Mouse (Mus musculus): ENCODE measurements at regions not wholly inside any gene's neighbourhood (a gene's known extent, or its start where the extent isn't known, plus 50 kb on each side); places are given as distances from the start of the nearest gene placed in this dataset.

- Histone ChIP-seq H3K4me3 (ENCODE audit: insufficient read depth in 1 of 2, low read depth in 2 of 2, low read length in 2 of 2) (no peak overlapping the region), H3K9me3 (ENCODE audit: control insufficient read depth, low read length) (no peaks in the 10 kb centered on the region), H3K27me3 (ENCODE audit: control insufficient read depth, insufficient read depth, low read length) (no peaks in the 10 kb centered on the region), H3K4me2 (ENCODE audit: low read depth) (no peak overlapping the region), H3K36me3 (replicated peaks; ENCODE audit: control insufficient read depth, insufficient read depth, low read depth) (no peaks in the 10 kb centered on the region), H3K27ac (no peak overlapping the region), H3K9ac (replicated peaks) (no peak overlapping the region), H3K4me1 (replicated peaks; ENCODE audit: control insufficient read depth in 2 of 2, insufficient read depth in 2 of 2, low read length in 1 of 2) (no peaks in the 10 kb centered on the region)
- DNase-seq (ENCODE audit: low read depth in 3 of 3, low spot score in 3 of 3) (no peak), ATAC-seq (ENCODE audit: insufficient read depth) (no peak)
- TF ChIP-seq EP300 (IDR thresholded peaks at IDR 0.05; ENCODE audit: low read depth): no peak
- TF ChIP-seq CTCF (IDR thresholded peaks at IDR 0.05; ENCODE audit: low read depth): no peak
- 39% methylated on average over 7 of the region's 7 CpGs for WGBS (ENCODE audit: insufficient replicate concordance)
Observed at GRCm38 (mm10) chr8:10711474-10711873, 296.8 kb downstream of the Irs2 start.

GRCm38 (mm10) chr8:10708509-10708908 is 299.7 kb downstream of the Irs2 start:
- H3K4me3 ChIP-seq (ENCODE audit: insufficient read depth in 1 of 2, low read depth in 2 of 2, low read length in 2 of 2): no peak overlapping the region
- H3K27ac ChIP-seq: no peak overlapping the region
- TF ChIP-seq CTCF (IDR thresholded peaks at IDR 0.05; ENCODE audit: low read depth) (no peak), EP300 (IDR thresholded peaks at IDR 0.05; ENCODE audit: low read depth) (no peak)
- H3K4me2 ChIP-seq (ENCODE audit: low read depth): no peak overlapping the region
- H3K36me3 ChIP-seq (replicated peaks; ENCODE audit: control insufficient read depth, insufficient read depth, low read depth): no peaks in the 10 kb centered on the region
- no peaks in the 10 kb centered on the region for H3K4me1 ChIP-seq (replicated peaks; ENCODE audit: control insufficient read depth in 2 of 2, insufficient read depth in 2 of 2, low read length in 1 of 2)
- no peaks in the 10 kb centered on the region for H3K9me3 ChIP-seq (ENCODE audit: control insufficient read depth, low read length)
- no peak overlapping the region for H3K9ac ChIP-seq (replicated peaks)
- no peak for ATAC-seq (ENCODE audit: insufficient read depth)
- 30% methylated on average over 6 of the region's 6 CpGs for WGBS (ENCODE audit: insufficient replicate concordance)
- no peak for DNase-seq (ENCODE audit: low read depth in 3 of 3, low spot score in 3 of 3)
- no peaks in the 10 kb centered on the region for H3K27me3 ChIP-seq (ENCODE audit: control insufficient read depth, insufficient read depth, low read length)

GRCm38 (mm10) chr8:10707122-10707521 is 301.1 kb downstream of the Irs2 start:
- Histone ChIP-seq H3K36me3 (replicated peaks; ENCODE audit: control insufficient read depth, insufficient read depth, low read depth) (no peaks in the 10 kb centered on the region), H3K4me1 (replicated peaks; ENCODE audit: control insufficient read depth in 2 of 2, insufficient read depth in 2 of 2, low read length in 1 of 2) (no peaks in the 10 kb centered on the region), H3K27ac (no peak overlapping the region), H3K27me3 (ENCODE audit: control insufficient read depth, insufficient read depth, low read length) (no peaks in the 10 kb centered on the region), H3K4me2 (ENCODE audit: low read depth) (no peak overlapping the region), H3K9ac (replicated peaks) (no peak overlapping the region), H3K9me3 (ENCODE audit: control insufficient read depth, low read length) (no peaks in the 10 kb centered on the region), H3K4me3 (ENCODE audit: insufficient read depth in 1 of 2, low read depth in 2 of 2, low read length in 2 of 2) (no peak overlapping the region)
- no peak for TF ChIP-seq EP300 (IDR thresholded peaks at IDR 0.05; ENCODE audit: low read depth)
- no peak for TF ChIP-seq CTCF (IDR thresholded peaks at IDR 0.05; ENCODE audit: low read depth)
- ATAC-seq (ENCODE audit: insufficient read depth): no peak
- DNase-seq (ENCODE audit: low read depth in 3 of 3, low spot score in 3 of 3): no peak

DNA sequence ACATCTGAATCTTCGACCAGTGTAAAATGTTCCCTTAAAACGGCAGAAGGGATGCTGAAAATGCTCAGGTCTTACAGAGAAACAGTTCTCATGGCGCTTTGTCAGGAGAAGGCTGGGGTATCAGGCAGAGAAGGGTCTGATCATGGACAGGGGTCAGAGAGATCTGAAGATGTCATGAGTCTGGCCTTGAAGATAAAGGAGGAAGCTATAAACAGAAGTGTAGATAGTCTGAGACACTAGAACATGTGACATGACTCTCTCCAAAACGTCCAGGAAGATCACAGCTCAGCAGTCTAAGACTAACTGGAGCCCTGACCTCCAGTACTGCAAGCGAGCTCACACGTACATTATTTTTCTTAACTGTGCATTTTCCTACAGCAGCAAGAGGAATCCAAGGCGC is 302.3 kb downstream of the Irs2 start:
- no peak overlapping the region for H3K27ac ChIP-seq
- DNase-seq (ENCODE audit: low read depth in 3 of 3, low spot score in 3 of 3) (no peak), ATAC-seq (ENCODE audit: insufficient read depth) (no peak)
- no peak overlapping the region for H3K4me3 ChIP-seq (ENCODE audit: insufficient read depth in 1 of 2, low read depth in 2 of 2, low read length in 2 of 2)
- TF ChIP-seq CTCF (IDR thresholded peaks at IDR 0.05; ENCODE audit: low read depth) (no peak), EP300 (IDR thresholded peaks at IDR 0.05; ENCODE audit: low read depth) (no peak)
- WGBS (ENCODE audit: insufficient replicate concordance): 30% methylated on average over 7 of the region's 7 CpGs
- no peaks in the 10 kb centered on the region for H3K9me3 ChIP-seq (ENCODE audit: control insufficient read depth, low read length)
- H3K36me3 ChIP-seq (replicated peaks; ENCODE audit: control insufficient read depth, insufficient read depth, low read depth): no peaks in the 10 kb centered on the region
- no peak overlapping the region for H3K9ac ChIP-seq (replicated peaks)
- H3K4me1 ChIP-seq (replicated peaks; ENCODE audit: control insufficient read depth in 2 of 2, insufficient read depth in 2 of 2, low read length in 1 of 2): no peaks in the 10 kb centered on the region
- no peaks in the 10 kb centered on the region for H3K27me3 ChIP-seq (ENCODE audit: control insufficient read depth, insufficient read depth, low read length)
- H3K4me2 ChIP-seq (ENCODE audit: low read depth): no peak overlapping the region

DNA sequence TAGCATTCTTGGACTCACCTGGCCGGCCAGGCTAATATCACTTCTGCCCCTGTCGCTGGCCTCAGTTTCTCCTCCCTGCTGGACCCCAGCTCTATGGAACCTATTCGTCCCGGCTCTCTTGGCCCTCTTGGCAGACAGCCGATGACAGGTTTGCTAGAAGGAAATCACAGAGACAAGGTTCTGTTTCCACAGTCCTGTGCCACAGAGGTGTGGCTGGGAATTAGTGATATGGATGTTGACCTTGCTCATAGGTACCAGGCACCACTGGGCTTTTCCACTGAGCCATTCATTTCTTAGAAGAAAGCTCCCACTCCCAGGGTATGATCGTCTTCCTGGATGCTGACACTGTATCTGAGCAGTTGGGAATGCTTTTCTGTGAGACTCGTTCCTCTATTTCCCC is 305.5 kb downstream of the Irs2 start:
- Histone ChIP-seq H3K9ac (replicated peaks) (no peak overlapping the region), H3K27ac (no peak overlapping the region), H3K4me3 (ENCODE audit: insufficient read depth in 1 of 2, low read depth in 2 of 2, low read length in 2 of 2) (no peak overlapping the region), H3K36me3 (replicated peaks; ENCODE audit: control insufficient read depth, insufficient read depth, low read depth) (no peaks in the 10 kb centered on the region), H3K9me3 (ENCODE audit: control insufficient read depth, low read length) (no peaks in the 10 kb centered on the region), H3K4me1 (replicated peaks; ENCODE audit: control insufficient read depth in 2 of 2, insufficient read depth in 2 of 2, low read length in 1 of 2) (no peaks in the 10 kb centered on the region), H3K4me2 (ENCODE audit: low read depth) (no peak overlapping the region), H3K27me3 (ENCODE audit: control insufficient read depth, insufficient read depth, low read length) (no peaks in the 10 kb centered on the region)
- TF ChIP-seq CTCF (IDR thresholded peaks at IDR 0.05; ENCODE audit: low read depth): no peak
- WGBS (ENCODE audit: insufficient replicate concordance): 60% methylated on average over 7 of the region's 7 CpGs
- ATAC-seq (ENCODE audit: insufficient read depth) (no peak), DNase-seq (ENCODE audit: low read depth in 3 of 3, low spot score in 3 of 3) (no peak)

DNA sequence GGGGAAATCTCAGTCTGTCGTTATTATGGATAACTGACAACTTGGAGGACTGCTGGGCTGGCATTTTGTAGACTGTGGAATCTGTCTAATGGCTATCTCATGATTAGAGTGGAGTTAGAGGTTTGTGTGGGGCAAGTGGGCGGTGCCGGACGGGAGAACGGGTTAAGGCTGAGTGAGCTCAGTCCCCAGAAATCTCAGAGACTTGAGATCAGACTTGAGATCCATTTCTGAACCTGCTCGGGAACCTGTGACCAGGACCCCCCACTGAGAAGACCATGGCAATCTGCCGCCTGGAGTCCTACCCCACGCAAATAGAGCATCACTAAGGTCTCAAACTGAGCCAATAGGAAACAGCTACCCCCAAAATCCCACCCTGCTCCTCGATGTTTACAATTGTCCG is 306.0 kb downstream of the Irs2 start:
- no peaks in the 10 kb centered on the region for H3K36me3 ChIP-seq (replicated peaks; ENCODE audit: control insufficient read depth, insufficient read depth, low read depth)
- no peak overlapping the region for H3K9ac ChIP-seq (replicated peaks)
- H3K4me3 ChIP-seq (ENCODE audit: insufficient read depth in 1 of 2, low read depth in 2 of 2, low read length in 2 of 2): no peak overlapping the region
- no peaks in the 10 kb centered on the region for H3K4me1 ChIP-seq (replicated peaks; ENCODE audit: control insufficient read depth in 2 of 2, insufficient read depth in 2 of 2, low read length in 1 of 2)
- H3K9me3 ChIP-seq (ENCODE audit: control insufficient read depth, low read length): no peaks in the 10 kb centered on the region
- no peak overlapping the region for H3K27ac ChIP-seq
- no peak for ATAC-seq (ENCODE audit: insufficient read depth)
- no peak for DNase-seq (ENCODE audit: low read depth in 3 of 3, low spot score in 3 of 3)
- no peak overlapping the region for H3K4me2 ChIP-seq (ENCODE audit: low read depth)
- no peaks in the 10 kb centered on the region for H3K27me3 ChIP-seq (ENCODE audit: control insufficient read depth, insufficient read depth, low read length)
- TF ChIP-seq EP300 (IDR thresholded peaks at IDR 0.05; ENCODE audit: low read depth) (no peak), CTCF (IDR thresholded peaks at IDR 0.05; ENCODE audit: low read depth) (no peak)
- 65% methylated on average over 10 of the region's 10 CpGs for whole genome bisulfite sequencing (ENCODE audit: insufficient replicate concordance)
